Mouse (Mus musculus) hindbrain, embryonic 16.5 days (tissue): ENCODE data around the gene Cblc. TPM values are rescaled to one million over a fixed set of nuclear protein-coding genes. Genes with fewer than 3 reads are reported as not detected.

ENCODE experiments used
- ATAC-seq: fragments of 200-750 bp; cut with Nextera tagmentation; 2 replicates; pipeline ENCODE4 v1.8.0; 2017; ENCODE audit warnings: moderate TSS enrichment, moderate library complexity
- H3K27ac ChIP-seq: fragments of 300-500 bp; sonication (generic); 2 replicates; pipeline ENCODE4 v1.5.1; 2014; ENCODE audit warnings: low read depth, mild to moderate bottlenecking, control low read depth, low read length, moderate library complexity
- H3K27me3 ChIP-seq: fragments of 300-500 bp; sonication (generic); replicated peaks from 2 replicates; pipeline ENCODE4 v1.6.1; 2014; ENCODE audit warnings: low read length; ENCODE audit not compliant: control insufficient read depth, insufficient read depth
- H3K36me3 ChIP-seq: fragments of 300-500 bp; sonication (generic); 2 replicates; pipeline ENCODE4 v1.6.1; 2014; ENCODE audit warnings: mild to moderate bottlenecking, low read length, moderate library complexity, mixed read lengths; ENCODE audit not compliant: control insufficient read depth, insufficient read depth
- H3K4me1 ChIP-seq: fragments of 300-500 bp; sonication (generic); 2 replicates; pipeline ENCODE4 v1.6.1; 2014; ENCODE audit warnings: low read depth, low read length; ENCODE audit not compliant: control insufficient read depth, insufficient read depth
- H3K4me2 ChIP-seq: fragments of 300-500 bp; sonication (generic); 2 replicates; pipeline ENCODE4 v1.6.1; 2014; ENCODE audit warnings: mild to moderate bottlenecking, low read length, control low read depth, moderate library complexity
- H3K4me3 ChIP-seq: fragments of 300-500 bp; sonication (generic); 2 replicates; pipeline ENCODE4 v1.5.1; 2014; ENCODE audit warnings: mild to moderate bottlenecking, low read length, control low read depth, moderate library complexity
- H3K9ac ChIP-seq: fragments of 300-500 bp; sonication (generic); 2 replicates; pipeline ENCODE4 v1.6.1; 2014; ENCODE audit warnings: low read depth, mild to moderate bottlenecking, control low read depth, low read length, moderate library complexity
- H3K9me3 ChIP-seq: fragments of 300-500 bp; sonication (generic); 2 replicates; pipeline ENCODE4 v1.6.1; 2014; ENCODE audit warnings: mild to moderate bottlenecking, low read length, moderate library complexity; ENCODE audit not compliant: control insufficient read depth
- WGBS: fragments of 180-500 bp; shearing (Covaris S2); extraction: QIAGEN DNeasy Blood & Tissue Kit; methylation state at CpG from one replicate; pipeline ENCODE4 v1.1.7; 2014; 5-methylcytosine and 5-hydroxymethylcytosine counted together
- polyA plus RNA-seq: library from polyadenylated mRNA; unstranded; fragments of >200 nt; fragmentation: Nextera tagmentation; extraction: Ambion mirVana; gene quantifications from 2 replicates; pipeline ENCODE4 v1.2.1, GENCODE M21; 2015

Cblc gene
- polyA plus RNA-seq, 1 experiment from 2014 or later: 0.34 TPM

GRCm38 (mm10) chr7:19745971-19746370 is 50.6 kb downstream of the Cblc start:
- Histone ChIP-seq H3K4me1 (peaks cover 30% of the 10 kb centered on the region), H3K4me2 (no peak overlapping the region), H3K4me3 (no peak overlapping the region), H3K36me3 (peaks cover 2% of the 10 kb centered on the region; the same call in 1 of the 2 replicates), H3K9ac (no peak overlapping the region), H3K9me3 (no peaks in the 10 kb centered on the region), H3K27ac (no peak overlapping the region), H3K27me3 (no peaks in the 10 kb centered on the region)
- ATAC-seq: no peak
- WGBS: 79% methylated on average over 9 of the region's 10 CpGs

- no peak overlapping the region for H3K9ac ChIP-seq
- peaks cover 26% of the 10 kb centered on the region for H3K4me1 ChIP-seq
- peaks cover 2% of the 10 kb centered on the region; the same call in 1 of the 2 replicates for H3K36me3 ChIP-seq
- no peak overlapping the region for H3K4me3 ChIP-seq
- no peak overlapping the region for H3K4me2 ChIP-seq
- 59% methylated on average over 14 of the region's 14 CpGs for WGBS
- H3K27ac ChIP-seq: no peak overlapping the region
- H3K27me3 ChIP-seq: no peaks in the 10 kb centered on the region
- ATAC-seq: no peak
- H3K9me3 ChIP-seq: no peaks in the 10 kb centered on the region
Measured at GRCm38 (mm10) chr7:19744590-19745385, 51.8 kb downstream of the Cblc start.

DNA sequence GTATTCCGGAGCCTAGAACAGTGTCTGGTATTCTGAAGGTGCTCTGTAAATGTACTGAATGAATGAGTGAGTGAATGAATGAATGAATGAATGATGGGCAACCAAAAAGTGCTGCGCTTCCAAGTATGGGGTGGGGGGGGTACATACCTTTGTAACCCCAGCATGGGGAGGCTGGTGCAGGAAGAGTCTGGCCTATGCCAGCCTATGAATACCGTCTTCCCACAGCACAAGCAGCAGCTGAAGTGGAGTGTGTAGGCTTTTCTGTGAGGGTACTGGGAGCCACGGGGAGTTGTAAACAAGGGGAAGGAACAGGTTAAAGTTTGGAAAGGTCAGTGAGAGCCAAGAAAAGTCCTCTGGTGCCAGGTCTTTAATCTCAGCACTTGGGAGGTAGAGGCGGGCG is 52.8 kb downstream of the Cblc start:
- H3K27me3 ChIP-seq: no peaks in the 10 kb centered on the region
- H3K9ac ChIP-seq: no peak overlapping the region
- no peak overlapping the region for H3K4me3 ChIP-seq
- peaks cover 2% of the 10 kb centered on the region; the same call in 1 of the 2 replicates for H3K36me3 ChIP-seq
- no peaks in the 10 kb centered on the region for H3K9me3 ChIP-seq
- no peak overlapping the region for H3K27ac ChIP-seq
- WGBS: 87% methylated on average over 6 of the region's 6 CpGs
- peaks cover 26% of the 10 kb centered on the region for H3K4me1 ChIP-seq
- no peak overlapping the region for H3K4me2 ChIP-seq
- no peak for ATAC-seq

- no peak overlapping the region for H3K27ac ChIP-seq
- WGBS: 49% methylated on average over 5 of the region's 5 CpGs
- H3K4me3 ChIP-seq: no peak overlapping the region
- H3K9ac ChIP-seq: no peak overlapping the region
- peaks cover 16% of the 10 kb centered on the region for H3K4me1 ChIP-seq
- no peaks in the 10 kb centered on the region for H3K9me3 ChIP-seq
- H3K27me3 ChIP-seq: no peaks in the 10 kb centered on the region
- no peak for ATAC-seq
- H3K36me3 ChIP-seq: peaks cover 9% of the 10 kb centered on the region
- no peak overlapping the region for H3K4me2 ChIP-seq
Measured at GRCm38 (mm10) chr7:19742468-19742867, 54.1 kb downstream of the Cblc start.

GRCm38 (mm10) chr7:19741329-19742031 is 55.1 kb downstream of the Cblc start:
- Histone ChIP-seq H3K27ac (no peak overlapping the region), H3K4me1 (peaks cover 6% of the 10 kb centered on the region), H3K9me3 (no peaks in the 10 kb centered on the region), H3K27me3 (no peaks in the 10 kb centered on the region), H3K9ac (no peak overlapping the region), H3K4me3 (no peak overlapping the region), H3K36me3 (peaks cover 11% of the 10 kb centered on the region), H3K4me2 (no peak overlapping the region)
- WGBS: 8% methylated on average over 8 of the region's 8 CpGs
- ATAC-seq: no peak

GRCm38 (mm10) chr7:19740269-19740668 is 56.3 kb downstream of the Cblc start:
- 91% methylated on average over 11 of the region's 11 CpGs for WGBS
- Histone ChIP-seq H3K27me3 (no peaks in the 10 kb centered on the region), H3K4me2 (no peak overlapping the region), H3K4me3 (no peak overlapping the region), H3K36me3 (peaks cover 11% of the 10 kb centered on the region), H3K9ac (no peak overlapping the region), H3K9me3 (no peaks in the 10 kb centered on the region), H3K27ac (no peak overlapping the region), H3K4me1 (peaks cover 4% of the 10 kb centered on the region; the same call in 1 of the 2 replicates)
- ATAC-seq: no peak

DNA sequence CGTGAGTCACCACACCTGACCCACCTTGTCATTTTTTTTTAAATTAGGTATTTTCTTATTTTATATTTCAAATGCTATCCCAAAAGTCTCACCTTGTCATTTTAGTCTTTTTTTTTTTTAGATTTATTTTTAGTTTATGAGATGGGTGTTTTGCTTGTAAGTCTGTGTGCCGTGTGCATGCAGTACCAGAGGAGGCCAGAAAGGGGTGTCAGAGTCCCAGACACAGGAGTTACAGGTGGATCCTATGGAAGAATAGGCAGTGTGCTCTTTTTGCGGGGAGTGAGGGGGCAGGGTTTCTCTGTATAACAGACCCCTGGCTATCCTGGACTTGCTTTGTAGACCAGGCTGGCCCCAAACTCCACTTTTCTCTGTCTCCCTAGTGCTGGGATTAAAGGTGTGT is 57.8 kb downstream of the Cblc start:
- no peak overlapping the region for H3K9ac ChIP-seq

GRCm38 (mm10) chr7:19736389-19737057 is 60.1 kb downstream of the Cblc start:
- no peaks in the 10 kb centered on the region for H3K27me3 ChIP-seq
- H3K9me3 ChIP-seq: no peaks in the 10 kb centered on the region
- WGBS: 90% methylated on average over 16 of the region's 16 CpGs
- H3K4me1 ChIP-seq: no peaks in the 10 kb centered on the region; the same call in 1 of the 2 replicates
- no peak overlapping the region for H3K27ac ChIP-seq
- H3K4me3 ChIP-seq: no peak overlapping the region
- no peak for ATAC-seq
- no peak overlapping the region for H3K4me2 ChIP-seq
- H3K9ac ChIP-seq: no peak overlapping the region
- peaks cover 15% of the 10 kb centered on the region for H3K36me3 ChIP-seq

More for the DNA sequence above, 57.8 kb downstream of the Cblc start:
- no peaks in the 10 kb centered on the region; the same call in 1 of the 2 replicates for H3K4me1 ChIP-seq
- no peaks in the 10 kb centered on the region for H3K27me3 ChIP-seq
- no peak overlapping the region for H3K4me2 ChIP-seq
- peaks cover 9% of the 10 kb centered on the region; the same call in 1 of the 2 replicates for H3K36me3 ChIP-seq
- no peaks in the 10 kb centered on the region for H3K9me3 ChIP-seq
- H3K4me3 ChIP-seq: no peak overlapping the region
- no peak overlapping the region for H3K27ac ChIP-seq
- WGBS: 87% methylated on average over 3 of the region's 3 CpGs
- no peak for ATAC-seq

DNA sequence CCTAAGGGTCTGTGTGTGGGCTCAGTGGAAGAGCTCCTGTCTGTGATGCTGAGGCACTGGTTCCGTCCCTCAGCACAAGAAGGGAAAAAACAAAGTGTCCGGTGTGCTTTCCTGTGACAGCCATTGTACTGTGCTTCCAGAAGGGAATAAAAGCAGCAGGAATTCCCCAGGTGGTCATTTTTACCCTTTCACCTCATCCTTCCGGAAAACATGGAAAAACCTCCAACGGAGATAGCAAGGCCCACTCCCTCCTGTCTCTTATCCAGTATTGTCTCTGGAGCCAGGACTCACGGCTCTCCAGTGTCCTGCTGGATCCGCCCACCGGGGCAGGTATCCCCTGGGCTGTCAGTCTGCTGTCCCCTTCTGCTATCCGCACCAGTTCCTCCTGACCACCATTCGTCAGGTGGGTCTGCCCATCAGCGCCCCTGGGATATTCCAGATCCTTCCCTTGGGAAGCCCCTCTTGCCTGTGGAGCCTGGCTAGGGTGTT is 62.4 kb downstream of the Cblc start:
- no peak for ATAC-seq
- Histone ChIP-seq H3K36me3 (peaks cover 29% of the 10 kb centered on the region), H3K4me1 (no peaks in the 10 kb centered on the region), H3K9ac (no peak overlapping the region), H3K4me3 (no peak overlapping the region), H3K4me2 (no peak overlapping the region), H3K9me3 (no peaks in the 10 kb centered on the region), H3K27ac (no peak overlapping the region), H3K27me3 (no peaks in the 10 kb centered on the region)
- 86% methylated on average over 10 of the region's 10 CpGs for WGBS
